Mouse (Mus musculus) spleen, adult 2 months (tissue): Measurements from ENCODE around the gene Babam2.

Experiments
- CTCF ChIP-seq: fragments of 200-500 bp; IDR thresholded peaks from 2 replicates; pipeline ENCODE4 v1.5.1; 2011; ENCODE audit warnings: mild to moderate bottlenecking, inconsistent platforms; ENCODE audit not compliant: insufficient read depth, insufficient read length, insufficient replicate concordance; ENCODE audit errors: extremely low read depth
- POLR2A ChIP-seq: fragments of 200-500 bp; IDR thresholded peaks from 2 replicates; pipeline ENCODE4 v1.6.1; 2011; ENCODE audit warnings: low read depth, low read length, inconsistent platforms

- TF ChIP-seq CTCF (no peak), POLR2A (no peak)
Observed at GRCm38 (mm10) chr5:31940876-31941275, 243.4 kb downstream of the Babam2 start.
